Mouse (Mus musculus): ENCODE measurements at regions not wholly inside any gene's neighbourhood (a gene's known extent, or its start where the extent isn't known, plus 50 kb on each side); places are given as distances from the start of the nearest gene placed in this dataset.

DNA sequence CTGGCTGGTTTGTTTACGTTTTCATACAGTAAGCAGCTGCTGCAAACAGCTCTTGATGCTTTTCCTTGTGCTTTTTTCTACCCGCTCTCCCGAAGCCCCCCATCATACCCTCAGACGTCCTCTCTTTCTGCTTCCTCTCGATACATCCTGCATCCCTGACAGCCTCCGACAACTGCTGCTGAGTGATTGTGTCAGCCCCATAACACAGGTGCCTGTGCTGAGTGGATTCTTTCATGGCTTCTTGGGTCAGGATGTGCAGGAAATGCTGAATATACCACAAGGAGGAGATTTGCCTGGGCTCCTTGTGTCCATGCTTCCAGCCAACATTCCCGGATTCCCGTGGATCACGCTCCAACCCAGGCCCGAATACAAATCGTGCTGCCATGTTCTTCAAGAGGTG lies 98.6 kb upstream of the Pgrmc2 start:
- no peak for DNase-seq (ENCODE audit: low read depth, low spot score)

DNA sequence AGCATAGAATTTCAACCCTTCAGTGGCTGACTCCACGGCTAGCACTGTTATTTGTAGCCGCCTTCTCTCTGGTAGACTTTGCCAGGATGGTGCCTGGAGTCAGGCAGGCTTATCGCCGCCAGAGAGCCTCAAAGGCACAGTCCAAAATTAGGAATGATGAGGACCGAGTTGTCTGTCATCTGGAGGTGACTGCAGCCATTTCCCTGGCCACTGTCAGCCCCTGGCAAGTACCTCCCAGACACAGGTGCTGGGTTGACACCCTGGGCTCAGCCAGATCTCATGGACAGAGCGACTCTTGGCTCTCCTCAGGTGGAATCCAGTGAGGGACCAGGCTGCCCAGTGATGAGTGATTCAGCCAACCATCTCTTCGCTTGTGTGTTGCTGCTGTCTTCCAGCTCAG lies 98.1 kb upstream of the Pgrmc2 start:
- no peak for DNase-seq (ENCODE audit: low read depth, low spot score)

DNA sequence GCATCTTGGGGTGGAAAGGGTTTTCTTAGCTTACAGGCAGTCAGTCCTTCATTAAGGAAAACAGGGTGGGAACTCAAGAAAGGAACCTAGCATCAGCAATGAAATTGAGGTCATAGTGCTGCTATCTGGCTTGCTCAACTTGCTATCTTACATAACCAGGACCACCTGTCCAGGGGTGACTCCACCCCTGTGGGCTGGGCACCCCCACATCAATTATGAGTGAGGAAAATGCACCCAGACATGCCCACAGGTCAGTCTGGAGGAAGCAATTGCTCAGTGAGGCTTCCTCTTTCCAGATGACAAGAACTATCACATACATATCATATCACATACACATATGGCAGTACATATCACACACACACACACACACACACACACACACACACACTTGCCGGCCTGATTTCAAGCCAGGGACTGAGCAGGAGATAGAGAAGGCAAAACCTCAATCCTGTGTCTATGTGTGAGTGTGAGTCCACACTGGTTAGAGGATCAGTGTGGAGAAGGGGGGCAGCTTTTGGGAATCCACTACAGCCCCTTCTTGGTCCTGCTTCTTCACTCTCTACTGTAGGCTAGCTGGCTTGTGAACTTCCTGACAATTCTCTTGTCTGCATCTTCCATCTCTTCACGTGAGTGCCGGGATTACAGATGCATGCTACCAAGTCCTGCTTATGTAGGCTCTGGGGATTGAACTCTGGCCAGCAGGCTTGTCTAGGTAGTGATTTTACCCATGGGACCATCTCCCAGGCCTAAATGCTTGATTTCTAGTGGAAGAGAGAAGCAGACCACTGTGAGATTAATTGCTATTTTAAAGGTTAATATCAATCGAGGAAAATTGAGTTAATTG lies 96.4 kb upstream of the Pgrmc2 start:
- DNase-seq (ENCODE audit: low read depth, low spot score): no peak

DNA sequence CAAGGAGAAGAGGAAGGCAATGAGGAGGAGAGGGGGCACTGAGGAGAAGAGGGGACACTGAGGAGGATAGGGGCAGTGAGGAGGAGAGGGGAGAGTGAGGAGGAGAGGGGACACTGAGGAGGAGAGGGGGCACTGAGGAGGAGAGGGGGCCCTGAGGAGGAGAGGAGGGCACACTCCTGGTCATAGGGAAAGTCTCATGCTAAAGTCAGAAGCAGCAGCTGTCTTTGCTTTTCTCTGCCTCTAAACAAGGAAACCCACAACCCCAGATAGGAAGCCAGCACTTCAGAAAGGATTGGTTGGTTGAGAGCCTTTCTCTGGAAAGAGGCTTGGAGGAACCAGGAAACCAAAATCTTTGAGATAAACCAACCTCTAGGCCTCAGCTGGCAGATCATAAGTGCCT lies 94.3 kb upstream of the Pgrmc2 start:
- no peak for DNase-seq (ENCODE audit: low read depth, low spot score)

DNA sequence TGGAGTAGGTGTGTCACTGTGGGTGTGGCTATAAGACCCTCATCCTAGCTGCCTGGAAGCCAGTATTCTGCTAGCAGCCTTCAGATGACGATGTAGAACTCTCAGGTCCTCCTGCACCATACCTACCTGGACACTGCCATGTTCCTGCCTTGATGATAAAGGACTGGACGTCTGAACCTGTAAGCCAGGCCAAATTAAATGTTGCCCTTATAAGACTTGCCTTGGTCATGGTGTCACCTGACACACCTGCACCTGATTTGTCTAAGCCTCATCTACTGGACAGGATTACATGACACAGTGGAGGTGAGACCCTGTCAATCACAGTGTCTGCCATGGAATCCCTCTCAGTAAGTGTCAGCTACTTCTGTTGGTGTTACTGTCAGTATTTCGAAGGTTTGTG lies 92.5 kb upstream of the Pgrmc2 start:
- no peak for DNase-seq (ENCODE audit: low read depth, low spot score)

DNA sequence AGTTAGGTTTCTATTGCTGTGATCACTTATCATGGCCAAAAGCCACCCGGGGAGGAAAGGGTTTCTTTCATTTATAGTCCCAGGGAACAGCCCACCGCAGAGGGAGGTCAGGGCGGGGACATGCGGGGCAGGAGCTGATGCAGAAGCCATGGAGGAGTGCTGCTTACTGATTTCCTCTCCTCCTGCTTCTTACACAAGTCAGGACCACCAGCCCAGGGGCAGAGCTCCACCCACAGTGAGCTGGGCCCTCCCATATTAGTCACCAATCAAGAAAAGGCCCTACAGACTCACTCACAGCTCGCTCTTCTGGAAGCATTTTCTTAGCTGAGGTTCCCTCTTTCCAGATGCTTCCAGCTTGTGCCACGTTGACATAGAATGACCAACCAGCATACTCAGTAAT lies 90.7 kb upstream of the Pgrmc2 start:
- no peak for DNase-seq (ENCODE audit: low read depth, low spot score)

DNA sequence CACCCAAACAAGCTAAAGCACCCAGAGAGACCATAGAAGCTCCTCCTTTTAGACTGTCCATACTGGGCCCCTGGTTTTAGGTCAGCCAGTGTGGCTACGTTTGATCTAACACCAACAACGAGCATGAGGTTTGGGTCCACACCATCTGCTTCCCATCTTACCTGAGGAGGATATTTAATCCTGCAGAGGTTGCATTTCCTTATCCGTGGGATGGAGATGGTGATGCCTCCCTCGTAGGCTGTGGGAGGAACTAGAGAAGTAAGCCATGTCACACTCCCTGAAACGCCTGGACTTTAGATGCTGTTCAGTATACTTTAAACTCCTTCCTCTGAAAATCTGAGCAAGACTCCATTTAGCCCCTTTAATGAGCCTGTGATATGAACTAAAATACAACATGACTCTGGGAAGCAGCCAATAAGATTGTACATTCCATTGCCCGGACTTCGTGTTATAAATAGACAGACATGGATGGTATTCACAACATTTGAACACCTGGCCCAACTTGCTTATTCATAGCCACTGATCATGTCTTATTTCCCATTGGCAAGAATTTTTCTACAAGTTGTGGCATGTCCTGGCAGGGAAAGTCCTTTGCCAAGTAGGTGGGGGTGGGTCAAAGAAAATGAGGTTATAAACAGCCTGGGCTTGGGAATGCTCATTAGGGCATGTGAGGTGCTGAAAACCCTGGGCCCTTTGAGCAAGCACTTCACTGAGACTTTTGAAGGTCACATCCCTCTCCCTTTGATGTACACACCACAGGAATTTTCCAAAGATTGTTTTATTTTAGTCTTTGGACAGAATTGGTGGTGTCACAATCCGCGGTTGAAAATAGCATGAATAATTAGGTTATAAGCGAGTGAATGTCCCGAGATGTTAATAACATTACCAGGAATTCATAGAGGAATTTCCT lies 89.7 kb upstream of the Pgrmc2 start:
- DNase-seq (ENCODE audit: low read depth, low spot score): no peak

DNA sequence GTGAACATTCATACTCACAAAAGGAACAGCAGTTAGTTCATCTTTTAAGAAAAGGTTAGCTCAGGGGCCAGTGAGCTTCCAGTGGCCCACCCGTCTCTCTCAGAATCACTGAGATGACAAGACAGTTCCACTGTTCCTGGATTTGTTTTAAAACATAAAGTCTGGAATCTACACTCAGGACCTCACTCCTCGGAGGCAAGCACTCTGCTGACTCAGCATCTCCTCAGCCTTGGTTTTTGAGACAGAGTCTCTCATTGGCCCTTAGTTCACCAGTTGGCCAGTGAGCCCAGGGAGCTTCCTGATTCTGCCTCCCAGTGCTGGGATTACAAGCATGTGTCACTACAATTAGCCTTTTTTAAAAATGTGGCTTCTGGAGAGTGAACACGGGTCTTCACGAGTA lies 88.9 kb upstream of the Pgrmc2 start:
- DNase-seq (ENCODE audit: low read depth, low spot score): no peak

DNA sequence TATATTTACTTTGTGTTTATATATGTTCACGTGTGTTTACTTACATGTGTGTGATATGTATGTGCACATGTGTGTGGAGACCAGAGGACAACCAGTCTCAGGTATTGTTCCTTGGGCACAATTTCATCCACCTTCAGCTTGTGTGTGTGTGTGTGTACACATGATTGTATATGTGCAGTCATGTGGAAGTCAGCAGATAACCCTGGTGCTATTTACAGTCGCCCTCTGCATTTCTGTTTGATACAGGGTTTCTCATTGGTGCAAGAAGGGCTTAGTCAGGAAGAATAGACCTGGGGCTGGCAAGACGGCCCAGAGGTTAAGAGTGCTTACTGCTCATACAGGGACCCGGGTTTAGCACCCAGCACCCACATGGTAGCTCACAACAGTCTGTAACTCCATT lies 88.5 kb upstream of the Pgrmc2 start:
- no peak for DNase-seq (ENCODE audit: low read depth, low spot score)

DNA sequence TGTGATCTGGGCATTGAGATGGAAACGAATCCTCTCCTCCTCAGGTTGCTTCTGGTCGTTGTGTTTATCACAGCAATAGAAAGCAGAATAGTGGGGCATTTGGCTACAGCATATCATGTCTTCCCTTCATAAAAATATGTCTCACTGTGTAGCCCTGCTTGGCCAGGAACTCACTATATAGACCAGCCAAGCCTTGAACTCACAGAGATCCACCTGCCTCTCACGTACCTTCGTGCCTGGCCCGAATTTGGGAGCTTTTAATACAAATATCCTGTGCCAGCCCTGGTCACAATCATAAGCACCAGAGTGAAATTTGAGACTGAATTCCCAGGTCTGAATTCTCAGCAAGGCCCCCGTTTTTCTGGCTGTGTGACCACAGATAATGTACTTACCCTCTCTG lies 87.7 kb upstream of the Pgrmc2 start:
- DNase-seq (ENCODE audit: low read depth, low spot score): no peak

DNA sequence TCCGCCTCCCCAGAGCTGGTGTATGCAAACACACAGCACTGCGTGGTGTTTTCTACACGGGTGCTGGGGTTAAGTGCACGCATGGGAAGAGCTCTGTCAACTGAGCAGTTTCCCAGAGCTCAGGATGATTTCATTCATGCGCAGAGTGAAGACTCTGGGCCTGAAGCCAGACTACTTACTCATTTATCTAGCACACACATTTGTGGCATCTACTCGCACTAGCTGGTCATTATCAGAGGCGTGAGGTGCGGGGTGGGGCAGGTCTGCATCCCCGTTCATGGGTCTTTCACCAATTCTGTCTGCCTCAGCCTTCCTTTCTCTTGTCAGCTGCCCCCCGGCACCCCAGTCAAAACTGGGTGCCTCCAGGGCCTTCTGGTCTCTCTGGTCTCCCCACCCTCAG lies 86.6 kb upstream of the Pgrmc2 start:
- peak; percentile 64 for DNase-seq (ENCODE audit: low read depth, low spot score)

DNA sequence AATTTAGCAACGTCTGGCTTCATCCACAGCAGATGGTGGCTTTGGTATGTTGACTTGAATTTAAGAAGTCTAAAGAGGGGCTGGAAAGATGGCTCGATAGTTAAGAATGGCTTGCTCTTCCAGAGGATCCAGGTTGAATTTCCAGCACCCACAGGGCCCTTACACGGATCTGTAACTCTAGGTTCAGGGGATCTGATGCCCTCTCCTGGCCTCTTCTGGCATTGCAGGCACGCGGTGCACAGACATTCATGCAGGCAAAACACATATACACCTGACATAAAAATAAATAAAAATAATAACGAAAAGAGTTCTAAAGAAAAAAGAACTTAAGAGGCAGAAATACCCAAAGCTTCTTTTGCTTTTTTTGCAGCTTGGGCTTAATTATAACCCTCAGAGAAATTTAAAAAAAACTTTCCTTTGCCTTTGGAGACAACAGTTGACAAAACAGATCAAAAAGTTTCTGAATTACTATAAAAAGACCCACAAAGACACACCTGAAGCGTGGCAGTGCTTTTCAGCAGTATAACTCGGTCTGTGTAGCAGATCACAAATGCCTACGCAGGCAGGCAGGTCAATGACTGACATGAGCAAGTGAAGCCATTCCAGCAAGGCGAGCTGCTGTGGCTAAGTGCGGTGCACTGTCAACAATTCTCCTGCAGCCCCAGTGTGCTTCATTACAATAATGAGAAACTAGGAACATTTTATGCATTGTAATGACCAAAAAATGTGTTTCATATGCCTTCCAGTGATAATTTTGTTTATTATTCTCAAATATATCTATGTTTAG lies 85.5 kb upstream of the Pgrmc2 start:
- no peak for DNase-seq (ENCODE audit: low read depth, low spot score)

DNA sequence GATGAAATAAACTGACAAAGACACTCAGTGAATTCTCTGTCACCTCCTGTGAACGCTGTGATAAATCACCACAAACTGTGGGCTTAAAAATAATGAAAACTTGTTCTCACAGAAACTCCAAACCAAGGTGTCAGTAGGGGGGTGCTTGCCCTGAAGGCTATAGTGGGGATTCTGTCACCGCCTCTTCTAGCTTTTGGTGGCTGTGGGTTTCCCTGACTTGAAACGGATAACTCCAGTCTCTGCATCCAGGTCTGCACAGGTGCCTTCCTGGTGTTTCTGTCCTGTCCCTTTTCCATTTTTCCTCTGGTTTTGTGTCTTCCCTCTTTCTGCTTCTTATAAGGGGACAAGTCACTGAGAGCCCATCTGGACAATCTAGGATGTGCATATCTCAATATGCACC lies 84.6 kb upstream of the Pgrmc2 start:
- no peak for DNase-seq (ENCODE audit: low read depth, low spot score)

DNA sequence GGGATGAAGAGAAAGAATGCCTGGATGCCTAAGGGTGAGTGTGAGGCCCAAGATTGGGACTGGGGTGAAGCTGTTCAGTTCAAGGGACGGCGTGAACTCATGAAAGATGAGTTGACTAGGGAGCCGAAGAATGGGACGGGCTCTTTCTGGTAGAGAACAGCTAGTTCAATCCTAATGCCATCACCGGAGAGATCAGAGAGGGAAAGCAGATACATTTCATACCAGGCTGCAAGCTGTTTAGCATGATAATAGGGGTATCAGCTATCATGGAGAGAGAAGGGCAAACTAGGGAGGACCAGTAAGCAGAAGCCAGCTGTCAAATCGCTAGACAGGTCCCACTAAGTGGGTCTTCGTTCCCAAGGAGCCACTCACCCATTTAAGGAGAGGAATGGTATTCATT lies 81.9 kb upstream of the Pgrmc2 start:
- DNase-seq (ENCODE audit: low read depth, low spot score): no peak

DNA sequence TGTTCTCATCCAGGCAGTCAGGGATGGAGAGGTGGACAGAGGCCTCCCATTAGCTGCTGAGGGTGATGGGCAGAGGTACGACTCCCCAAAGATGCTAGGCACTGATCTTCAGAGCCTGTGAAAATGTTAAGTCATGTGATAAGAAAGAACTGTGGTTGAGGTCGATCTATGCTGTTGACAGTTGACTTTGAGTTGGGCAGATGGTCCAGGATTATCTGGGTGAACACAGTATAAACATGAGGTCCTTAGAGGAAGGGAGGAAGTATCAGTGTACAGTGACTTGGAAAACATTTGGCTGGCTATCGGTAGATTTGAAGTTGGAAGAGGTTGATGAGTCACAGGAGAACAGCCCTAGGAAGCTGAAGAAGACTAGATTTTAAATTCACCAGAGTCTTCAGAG lies 80.9 kb upstream of the Pgrmc2 start:
- no peak for DNase-seq (ENCODE audit: low read depth, low spot score)

DNA sequence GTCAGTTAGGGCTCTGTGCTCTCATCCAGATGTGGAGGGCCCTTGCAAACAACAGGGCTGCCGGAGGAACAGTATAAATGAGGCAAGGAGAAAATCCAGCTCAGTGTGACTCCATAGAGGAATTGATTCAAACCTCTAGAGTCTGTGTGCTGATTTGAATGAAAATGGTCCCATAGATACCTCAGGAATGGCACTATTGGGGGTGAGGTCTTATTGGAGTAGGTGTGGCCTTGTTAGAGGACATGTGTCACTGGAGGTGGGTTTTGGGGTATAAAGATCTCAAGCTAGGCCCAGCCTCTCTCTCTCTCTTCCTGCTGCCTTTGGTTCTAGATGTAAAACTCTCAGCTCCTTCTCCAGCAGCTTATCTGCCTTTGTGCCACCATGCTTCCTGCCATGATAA lies 79.7 kb upstream of the Pgrmc2 start:
- no peak for DNase-seq (ENCODE audit: low read depth, low spot score)

DNA sequence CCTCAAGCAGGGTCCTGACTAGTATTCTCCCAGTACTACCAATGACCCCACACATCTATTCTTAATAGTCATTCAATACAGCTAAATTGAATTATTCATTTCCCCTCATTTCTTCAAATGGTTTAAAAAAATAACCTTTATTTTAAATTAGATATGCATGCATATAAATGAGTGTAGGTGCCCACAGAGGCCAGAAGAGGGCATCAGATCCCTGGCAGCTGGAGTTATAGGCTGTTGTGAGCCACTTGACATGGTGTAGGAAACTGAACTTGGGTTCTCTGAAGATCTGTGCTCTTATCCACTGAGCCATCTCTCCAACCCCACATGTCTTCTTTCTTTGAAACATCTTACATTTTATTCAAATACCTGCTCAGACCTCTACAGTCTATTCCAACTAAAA lies 77.8 kb upstream of the Pgrmc2 start:
- DNase-seq (ENCODE audit: low read depth, low spot score): no peak

DNA sequence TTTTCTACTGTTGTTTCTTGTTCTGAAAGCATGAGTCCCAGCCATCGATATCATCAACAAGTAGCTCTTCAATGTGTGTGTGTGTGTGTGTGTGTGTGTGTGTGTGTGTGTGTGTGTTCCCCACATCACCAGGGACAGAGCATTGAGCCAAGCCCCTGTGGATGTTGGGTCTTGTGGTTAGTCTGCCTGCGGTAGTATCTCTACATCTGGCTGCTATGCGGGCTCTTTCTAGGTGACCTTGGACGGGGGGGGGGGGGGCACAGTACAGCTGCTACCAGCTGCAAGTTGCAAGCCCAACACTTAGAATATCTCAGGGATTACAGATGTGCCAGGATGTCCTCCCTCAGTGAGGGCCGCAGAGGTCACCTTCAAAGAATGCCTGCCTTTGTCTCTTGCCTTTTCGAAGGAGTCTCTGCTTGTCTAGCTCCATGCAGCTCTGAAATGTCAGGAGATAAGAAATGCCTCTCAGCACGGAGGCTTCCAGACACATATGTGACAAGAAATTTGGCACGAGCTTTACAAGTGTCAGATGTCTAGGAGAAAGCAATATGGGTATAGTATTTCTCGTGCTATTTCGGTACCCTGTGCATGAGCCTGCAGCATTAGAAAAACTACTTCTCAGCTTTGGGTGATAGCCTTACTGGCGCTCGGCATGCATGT lies 75.6 kb upstream of the Pgrmc2 start:
- no peak for DNase-seq (ENCODE audit: low read depth, low spot score)

DNA sequence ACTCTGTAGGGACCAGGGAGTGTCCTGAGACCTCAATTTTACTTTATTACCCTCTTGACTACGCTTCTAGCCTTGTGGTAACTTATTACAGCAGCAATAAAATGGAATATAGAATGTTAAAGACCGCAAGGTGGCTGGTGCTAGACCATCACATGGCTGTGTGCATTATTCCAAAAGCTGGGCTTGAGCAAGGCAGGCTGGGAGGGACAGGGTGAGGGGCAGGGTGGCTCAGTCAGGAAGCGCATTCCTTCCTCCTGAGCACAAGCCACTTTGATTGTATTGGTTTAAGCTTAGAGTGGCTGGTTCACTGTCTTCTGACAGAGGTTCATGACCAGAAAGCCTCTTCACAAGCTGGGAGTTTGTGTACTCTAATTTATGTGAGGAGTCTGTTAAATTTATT lies 74.6 kb upstream of the Pgrmc2 start:
- no peak for DNase-seq (ENCODE audit: low read depth, low spot score)

DNA sequence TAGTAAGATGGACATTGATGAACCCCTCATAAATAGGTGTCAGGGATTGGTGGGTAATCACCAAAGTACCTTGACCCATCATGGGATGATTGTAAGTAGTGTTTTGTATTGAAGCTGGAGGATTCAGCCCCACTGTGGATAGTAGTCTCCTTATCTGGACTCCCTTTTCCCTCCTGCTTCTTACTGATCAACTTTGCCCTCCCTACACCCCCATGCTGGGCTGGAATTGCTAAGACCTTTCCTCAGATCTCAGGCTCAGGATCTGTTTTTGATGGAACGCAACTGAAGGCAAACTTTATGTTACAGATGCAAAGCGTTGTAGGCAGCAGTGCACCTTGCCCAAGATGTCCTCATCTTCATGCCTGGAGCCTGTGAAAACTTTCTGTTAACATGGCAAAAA lies 73.7 kb upstream of the Pgrmc2 start:
- no peak for DNase-seq (ENCODE audit: low read depth, low spot score)

DNA sequence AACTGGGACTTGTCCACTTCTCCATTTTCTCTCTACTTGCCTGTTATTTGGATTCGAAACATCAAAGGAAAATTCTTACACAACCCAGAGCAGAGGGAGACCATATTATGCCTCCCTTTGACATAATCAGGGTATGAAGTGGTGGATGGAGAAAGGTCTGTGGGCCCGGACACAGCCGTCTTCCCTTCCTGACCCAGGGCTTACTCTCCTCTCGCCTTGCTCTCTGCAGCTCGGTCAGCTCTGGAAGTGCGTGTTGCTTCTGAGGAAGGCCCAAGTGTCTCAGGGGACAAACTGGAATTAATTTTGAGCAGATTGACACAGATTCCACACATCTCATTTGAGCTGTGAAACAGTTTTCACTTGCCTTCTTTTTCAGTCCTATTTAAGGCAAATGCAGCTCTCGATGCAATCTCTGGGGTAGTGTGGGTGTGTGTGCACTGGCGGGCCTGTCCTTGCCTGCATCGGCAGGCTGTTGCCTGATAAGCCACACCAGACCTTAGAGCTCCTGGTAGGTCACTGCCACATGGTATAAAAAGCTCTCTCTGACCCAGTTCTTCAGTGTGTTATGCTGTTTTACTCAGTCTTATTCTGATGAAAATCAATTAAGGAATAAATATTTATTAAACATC lies 72.4 kb upstream of the Pgrmc2 start:
- DNase-seq (ENCODE audit: low read depth, low spot score): no peak

Measured in 3T3-L1 (cell line).